Mouse (Mus musculus) kidney, adult 2 months (tissue): ENCODE measurements around the gene Rims1.

ENCODE experiments used
- CTCF ChIP-seq: fragments of 200-500 bp; conservative IDR thresholded peaks from 2 replicates; pipeline ENCODE4 v1.5.1; 2011; ENCODE audit warnings: low read depth, mild to moderate bottlenecking, control low read depth, low read length, moderate library complexity, mixed read lengths; ENCODE audit not compliant: insufficient read depth, insufficient read length
- POLR2A ChIP-seq: fragments of 200-500 bp; IDR thresholded peaks from one replicate; pipeline ENCODE4 v1.6.1; 2011; ENCODE audit warnings: low read depth, low read length, control low read depth

DNA sequence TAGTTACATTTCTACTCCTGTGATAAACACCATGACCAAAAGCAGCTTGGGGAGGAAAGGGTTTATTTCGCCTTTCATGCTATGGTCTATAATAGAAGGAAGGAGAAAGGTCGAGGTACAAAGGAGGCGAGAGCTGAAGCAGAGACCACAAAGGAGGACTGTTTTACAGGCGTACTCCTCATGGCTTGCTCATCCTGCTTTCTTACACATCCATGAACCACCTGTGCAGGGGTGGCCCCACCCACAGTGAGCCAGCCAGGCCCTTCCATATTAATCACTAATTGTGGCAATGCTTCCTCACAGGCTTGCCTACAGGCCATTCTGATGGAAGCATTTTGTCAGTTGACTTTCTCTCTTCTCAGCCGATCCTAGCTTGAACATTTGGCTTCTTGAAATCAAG, 8.7 kb downstream of the Rims1 start:
- TF ChIP-seq CTCF: no peak
- no peak for TF ChIP-seq POLR2A
